Mouse (Mus musculus): Measurements from ENCODE around the gene Kbtbd4. TPM values are rescaled to one million over a fixed set of nuclear protein-coding genes. Genes with fewer than 3 reads are reported as not detected.

Kbtbd4 gene
- polyA plus RNA-seq, 1 experiment from 2014 or later: 58.0 TPM

DNA sequence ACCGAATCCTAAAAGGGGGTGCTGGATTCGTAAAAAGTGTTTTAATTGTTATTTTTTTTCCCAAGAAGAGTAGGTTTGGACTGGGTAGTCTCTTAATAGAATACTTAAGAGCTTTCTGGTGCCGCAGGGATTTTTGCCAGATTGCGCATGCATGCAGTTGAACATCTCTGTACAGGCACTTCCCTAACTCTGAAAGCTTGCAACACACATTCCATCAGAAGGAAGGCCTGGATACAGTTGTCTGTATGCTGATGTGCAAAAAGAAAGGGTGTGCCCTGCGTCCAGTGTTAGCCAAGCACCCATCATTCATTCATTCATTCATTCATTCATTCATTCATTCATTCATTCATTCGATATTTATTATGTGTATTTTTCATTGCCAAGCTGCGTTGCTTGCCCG, 35.2 kb downstream of the Kbtbd4 start:
- 41% methylated on average over 8 of the region's 8 CpGs for WGBS
- H3K4me1 ChIP-seq (replicated peaks): peaks cover 44% of the 10 kb centered on the region
- ATAC-seq (ENCODE audit: low FRiP score, low read depth): peak; percentile 70

GRCm38 (mm10) chr2:90940233-90941229, 36.0 kb downstream of the Kbtbd4 start, which contains the start of gene Celf1:
Gene Celf1 (plus strand): TSS chr2:90940382.
- WGBS: under 1% methylated on average over 85 of the region's 113 CpGs
- no peaks in the 10 kb centered on the region for H3K36me3 ChIP-seq
- peak within 1 kb of the TSS; percentile 94 for H3K27ac ChIP-seq (replicated peaks)
- H3K4me3 ChIP-seq: peak within 1 kb of the TSS; percentile 99
- peak; percentile 95 for ATAC-seq (ENCODE audit: low FRiP score, low read depth)
- H3K27me3 ChIP-seq: no peaks in the 10 kb centered on the region
- peaks cover 50% of the 10 kb centered on the region for H3K4me1 ChIP-seq (replicated peaks)
- H3K4me2 ChIP-seq: peak within 1 kb of the TSS; percentile 83
- peak within 1 kb of the TSS; percentile 98 for H3K9ac ChIP-seq
- no peaks in the 10 kb centered on the region for H3K9me3 ChIP-seq

More for the DNA sequence above, 35.2 kb downstream of the Kbtbd4 start:
- Histone ChIP-seq H3K36me3 (no peaks in the 10 kb centered on the region), H3K27me3 (no peaks in the 10 kb centered on the region), H3K4me2 (peak overlapping the region; percentile 83), H3K9ac (peak overlapping the region; percentile 98), H3K27ac (replicated peaks) (peak overlapping the region; percentile 94), H3K9me3 (no peaks in the 10 kb centered on the region), H3K4me3 (peak overlapping the region; percentile 99)

DNA sequence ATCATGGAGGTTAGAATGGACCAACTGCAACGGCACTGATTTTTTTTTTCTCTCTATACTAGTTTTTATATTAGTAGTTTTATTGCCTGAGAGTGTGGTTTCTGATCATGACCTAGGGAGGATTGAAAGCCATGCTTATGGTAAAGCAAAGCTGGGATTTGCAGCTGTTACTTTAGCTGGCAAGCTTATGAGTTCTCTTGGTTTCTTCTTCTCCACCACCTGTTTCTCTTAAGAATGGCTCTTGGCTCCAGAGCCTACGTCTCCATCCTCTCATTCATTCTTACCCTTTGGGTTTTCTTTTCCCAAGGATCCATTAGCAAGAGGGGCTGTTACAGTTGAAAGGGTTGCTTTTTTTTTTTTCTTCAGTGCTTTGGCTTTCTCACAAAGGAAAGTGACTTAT, 37.2 kb downstream of the Kbtbd4 start:
- no peaks in the 10 kb centered on the region for H3K27me3 ChIP-seq
- no peak for ATAC-seq (ENCODE audit: low FRiP score, low read depth)
- peak overlapping the region; percentile 83 for H3K4me2 ChIP-seq
- no peaks in the 10 kb centered on the region for H3K9me3 ChIP-seq
- peaks cover 50% of the 10 kb centered on the region for H3K4me1 ChIP-seq (replicated peaks)
- no peak overlapping the region for H3K9ac ChIP-seq
- H3K27ac ChIP-seq (replicated peaks): no peak overlapping the region
- WGBS: 40% methylated on average over 2 of the region's 2 CpGs
- H3K4me3 ChIP-seq: peak overlapping the region; percentile 99
- H3K36me3 ChIP-seq: no peaks in the 10 kb centered on the region

GRCm38 (mm10) chr2:90950149-90950548, 45.6 kb downstream of the Kbtbd4 start:
- ATAC-seq (ENCODE audit: low FRiP score, low read depth): peak; percentile 21; the same call in 1 of the 2 replicates

DNA sequence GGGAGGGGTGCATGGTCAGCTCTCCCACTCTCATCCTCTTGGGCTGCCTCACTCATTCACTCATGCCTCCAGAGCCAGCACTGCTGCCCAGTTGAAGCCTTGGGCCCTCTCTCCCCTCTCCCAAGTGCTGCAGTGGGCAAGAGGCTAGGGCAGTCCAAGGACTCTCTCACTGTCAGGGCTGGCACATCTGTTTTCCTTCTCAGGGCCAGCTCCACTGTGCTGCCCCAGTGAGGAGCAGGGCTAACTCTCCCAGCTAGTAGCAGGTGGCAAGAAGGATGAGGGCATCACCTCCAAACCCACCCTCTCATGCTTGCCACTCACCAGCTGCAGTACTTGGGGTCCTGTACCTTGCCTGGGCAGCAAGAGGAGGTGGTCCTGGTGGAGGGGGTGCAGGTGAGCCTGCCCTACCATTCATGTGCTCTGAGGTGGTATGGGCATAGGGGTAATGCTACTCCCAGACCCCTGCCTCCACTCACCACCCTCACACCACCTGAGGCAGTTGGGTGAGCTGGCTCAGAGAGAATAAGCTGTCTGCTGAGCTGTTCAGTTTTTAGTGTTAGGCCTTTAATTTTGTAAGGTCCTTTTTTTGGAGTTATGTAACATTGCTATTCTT, 46.1 kb downstream of the Kbtbd4 start:
- ATAC-seq (ENCODE audit: low FRiP score, low read depth): peak; percentile 67; the same call in 1 of the 2 replicates

More at GRCm38 (mm10) chr2:90950149-90950548, 45.6 kb downstream of the Kbtbd4 start:
- H3K36me3 ChIP-seq: no peaks in the 10 kb centered on the region
- no peaks in the 10 kb centered on the region for H3K9me3 ChIP-seq
- H3K4me2 ChIP-seq: no peak overlapping the region
- peaks cover 9% of the 10 kb centered on the region; the same call in 1 of the 2 replicates for H3K4me1 ChIP-seq (replicated peaks)
- no peak overlapping the region for H3K9ac ChIP-seq
- 90% methylated on average over 5 of the region's 5 CpGs for WGBS
- no peak overlapping the region for H3K4me3 ChIP-seq
- H3K27me3 ChIP-seq: no peaks in the 10 kb centered on the region
- H3K27ac ChIP-seq (replicated peaks): no peak overlapping the region

GRCm38 (mm10) chr2:90953461-90953860, 48.9 kb downstream of the Kbtbd4 start:
- Histone ChIP-seq H3K4me3 (no peak overlapping the region), H3K27me3 (no peaks in the 10 kb centered on the region), H3K9me3 (no peaks in the 10 kb centered on the region), H3K4me2 (no peak overlapping the region), H3K4me1 (replicated peaks) (peaks cover 20% of the 10 kb centered on the region), H3K27ac (replicated peaks) (no peak overlapping the region), H3K36me3 (no peaks in the 10 kb centered on the region), H3K9ac (no peak overlapping the region)
- WGBS: 58% methylated on average over 3 of the region's 3 CpGs
- no peak for ATAC-seq (ENCODE audit: low FRiP score, low read depth)

More for the DNA sequence above, 46.1 kb downstream of the Kbtbd4 start:
- H3K4me1 ChIP-seq (replicated peaks): peaks cover 11% of the 10 kb centered on the region; the same call in 1 of the 2 replicates
- H3K4me2 ChIP-seq: no peak overlapping the region
- H3K36me3 ChIP-seq: no peaks in the 10 kb centered on the region
- H3K27me3 ChIP-seq: no peaks in the 10 kb centered on the region
- no peak overlapping the region for H3K27ac ChIP-seq (replicated peaks)
- no peaks in the 10 kb centered on the region for H3K9me3 ChIP-seq
- H3K9ac ChIP-seq: no peak overlapping the region
- no peak overlapping the region for H3K4me3 ChIP-seq

- H3K27ac ChIP-seq (replicated peaks): 0 out of 2 replicates have a peak overlapping the region, but pooled peaks have one; percentile 34
- H3K4me3 ChIP-seq: no peak overlapping the region
- no peaks in the 10 kb centered on the region for H3K27me3 ChIP-seq
- no peak overlapping the region for H3K9ac ChIP-seq
- no peaks in the 10 kb centered on the region for H3K9me3 ChIP-seq
- peak; percentile 57; the same call in 1 of the 2 replicates for ATAC-seq (ENCODE audit: low FRiP score, low read depth)
- H3K4me2 ChIP-seq: no peak overlapping the region
- H3K36me3 ChIP-seq: no peaks in the 10 kb centered on the region
- peaks cover 17% of the 10 kb centered on the region for H3K4me1 ChIP-seq (replicated peaks)
- WGBS: 0% methylated on average over 1 of the region's 1 CpGs
Observed at GRCm38 (mm10) chr2:90956053-90956452, 51.5 kb downstream of the Kbtbd4 start.

DNA sequence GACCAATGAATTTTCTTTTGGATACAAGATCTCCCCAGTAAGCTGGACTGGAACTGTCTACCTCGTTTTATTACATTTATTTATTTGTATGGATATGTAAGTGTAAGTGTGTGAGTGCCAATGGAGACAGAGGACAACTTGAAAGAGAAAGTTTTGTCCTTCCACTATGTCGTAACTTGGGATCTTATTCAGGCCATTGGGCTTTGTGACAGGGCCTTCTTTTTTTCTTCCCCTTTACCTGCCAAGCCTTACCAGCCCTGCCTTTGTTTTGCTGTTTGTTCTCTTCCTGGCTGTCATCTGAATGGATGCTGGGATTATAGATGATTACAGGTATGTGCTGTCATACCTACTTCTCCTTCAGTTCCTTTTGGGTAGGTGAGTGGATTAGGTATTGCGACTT, 54.3 kb downstream of the Kbtbd4 start:
- Histone ChIP-seq H3K4me3 (no peak overlapping the region), H3K9me3 (no peaks in the 10 kb centered on the region), H3K4me1 (replicated peaks) (peaks cover 14% of the 10 kb centered on the region), H3K36me3 (no peaks in the 10 kb centered on the region), H3K27me3 (no peaks in the 10 kb centered on the region), H3K9ac (no peak overlapping the region), H3K27ac (replicated peaks) (no peak overlapping the region), H3K4me2 (no peak overlapping the region)
- ATAC-seq (ENCODE audit: low FRiP score, low read depth): no peak
- 95% methylated on average over 3 of the region's 3 CpGs for WGBS

- Histone ChIP-seq H3K4me1 (replicated peaks) (peaks cover 21% of the 10 kb centered on the region), H3K4me3 (no peak overlapping the region), H3K4me2 (no peak overlapping the region), H3K36me3 (no peaks in the 10 kb centered on the region), H3K9ac (no peak overlapping the region), H3K27me3 (no peaks in the 10 kb centered on the region), H3K9me3 (no peaks in the 10 kb centered on the region), H3K27ac (replicated peaks) (no peak overlapping the region)
- WGBS: 97% methylated on average over 2 of the region's 2 CpGs
- no peak for ATAC-seq (ENCODE audit: low FRiP score, low read depth)
Observed at GRCm38 (mm10) chr2:90960012-90960411, 55.5 kb downstream of the Kbtbd4 start.

Other genes with a start within 250 kb of the Kbtbd4 start
- 23.4 and 26.8 TPM in 2 replicates for gene Nup160, start 227.5 kb upstream of the Kbtbd4 start, polyA plus RNA-seq (2015; fragmentation: Nextera tagmentation; extraction: Ambion mirVana)
- gene Fnbp4, start 159.4 kb upstream of the Kbtbd4 start, polyA plus RNA-seq (2015; fragmentation: Nextera tagmentation; extraction: Ambion mirVana): 88.0 and 95.7 TPM in 2 replicates
- gene Agbl2, start 122.0 kb upstream of the Kbtbd4 start, polyA plus RNA-seq (2015; fragmentation: Nextera tagmentation; extraction: Ambion mirVana): 0.65 and 0.80 TPM in 2 replicates
- gene Mtch2, start 57.6 kb upstream of the Kbtbd4 start, polyA plus RNA-seq (2015; fragmentation: Nextera tagmentation; extraction: Ambion mirVana): 231 and 236 TPM in 2 replicates
- 152 and 182 TPM in 2 replicates for gene C1qtnf4, start 18.9 kb upstream of the Kbtbd4 start, polyA plus RNA-seq (2015; fragmentation: Nextera tagmentation; extraction: Ambion mirVana)
- 208 and 220 TPM in 2 replicates for gene Ndufs3, start 87 bp downstream of the Kbtbd4 start, polyA plus RNA-seq (2015; fragmentation: Nextera tagmentation; extraction: Ambion mirVana)
- 94.7 and 103 TPM in 2 replicates for gene Celf1, start 35.6 kb downstream of the Kbtbd4 start, polyA plus RNA-seq (2015; fragmentation: Nextera tagmentation; extraction: Ambion mirVana)
- gene Rapsn, start 130.9 kb downstream of the Kbtbd4 start, polyA plus RNA-seq (2015; fragmentation: Nextera tagmentation; extraction: Ambion mirVana): 0.83 and 0.89 TPM in 2 replicates
- gene Psmc3, start 149.3 kb downstream of the Kbtbd4 start, polyA plus RNA-seq (2015; fragmentation: Nextera tagmentation; extraction: Ambion mirVana): 231 and 239 TPM in 2 replicates
- 34.5 and 34.8 TPM in 2 replicates for gene Slc39a13, start 165.7 kb downstream of the Kbtbd4 start, polyA plus RNA-seq (2015; fragmentation: Nextera tagmentation; extraction: Ambion mirVana)
- 3.8 and 5.6 TPM in 2 replicates for gene Spi1, start 177.7 kb downstream of the Kbtbd4 start, polyA plus RNA-seq (2015; fragmentation: Nextera tagmentation; extraction: Ambion mirVana)
- gene Mybpc3, start 213.4 kb downstream of the Kbtbd4 start, polyA plus RNA-seq (2015; fragmentation: Nextera tagmentation; extraction: Ambion mirVana): 0.05 TPM in 1 of 2 replicates, not detected in the other

Measured in hindbrain, embryonic 15.5 days (tissue).